Mouse (Mus musculus): ENCODE measurements around the gene Lrrfip1. TPM values are rescaled to one million over a fixed set of nuclear protein-coding genes. Genes with fewer than 3 reads are reported as not detected.

The Lrrfip1 gene
- polyA plus RNA-seq, 1 experiment from 2014 or later: 38.0 TPM

- ATAC-seq (replicated peaks): peak; percentile 64
Measured at GRCm38 (mm10) chr1:91053218-91054073, 54.9 kb downstream of the Lrrfip1 start.

GRCm38 (mm10) chr1:91054074-91054471 is 55.5 kb downstream of the Lrrfip1 start:
- no peak for ATAC-seq (replicated peaks)
- no peaks in the 10 kb centered on the region for H3K9me3 ChIP-seq
- no peak overlapping the region for H3K9ac ChIP-seq
- no peak overlapping the region for H3K27ac ChIP-seq
- peaks cover 27% of the 10 kb centered on the region for H3K27me3 ChIP-seq (replicated peaks)
- peak overlapping the region; percentile 82; the same call in 1 of the 2 replicates for H3K4me2 ChIP-seq
- WGBS: 54% methylated on average over 10 of the region's 10 CpGs
- peak overlapping the region; percentile 43; the same call in 1 of the 2 replicates for H3K4me3 ChIP-seq
- no peaks in the 10 kb centered on the region for H3K36me3 ChIP-seq (replicated peaks)
- peaks cover 17% of the 10 kb centered on the region for H3K4me1 ChIP-seq

More at GRCm38 (mm10) chr1:91053218-91054073, 54.9 kb downstream of the Lrrfip1 start:
- Histone ChIP-seq H3K27ac (no peak overlapping the region), H3K36me3 (replicated peaks) (no peaks in the 10 kb centered on the region), H3K4me1 (peaks cover 17% of the 10 kb centered on the region), H3K27me3 (replicated peaks) (peaks cover 27% of the 10 kb centered on the region), H3K9me3 (no peaks in the 10 kb centered on the region), H3K4me3 (peak overlapping the region; percentile 43), H3K9ac (peak overlapping the region; percentile 32; the same call in 1 of the 2 replicates), H3K4me2 (peak overlapping the region; percentile 82)
- WGBS: 4% methylated on average over 35 of the region's 41 CpGs

- 82% methylated on average over 3 of the region's 3 CpGs for WGBS
- Histone ChIP-seq H3K36me3 (replicated peaks) (no peaks in the 10 kb centered on the region), H3K9ac (no peak overlapping the region), H3K4me2 (no peak overlapping the region), H3K27ac (0 out of 2 replicates have a peak overlapping the region, but pooled peaks have one; percentile 20), H3K9me3 (no peaks in the 10 kb centered on the region), H3K4me1 (peaks cover 17% of the 10 kb centered on the region), H3K27me3 (replicated peaks) (peaks cover 27% of the 10 kb centered on the region), H3K4me3 (no peak overlapping the region)
- ATAC-seq (replicated peaks): no peak
Measured at GRCm38 (mm10) chr1:91054815-91055214, 56.3 kb downstream of the Lrrfip1 start.

GRCm38 (mm10) chr1:91055744-91056143 is 57.2 kb downstream of the Lrrfip1 start:
- WGBS: 75% methylated on average over 9 of the region's 9 CpGs
- H3K4me1 ChIP-seq: peaks cover 17% of the 10 kb centered on the region
- H3K27ac ChIP-seq: no peak overlapping the region
- H3K36me3 ChIP-seq (replicated peaks): no peaks in the 10 kb centered on the region
- no peak for ATAC-seq (replicated peaks)
- no peak overlapping the region for H3K4me2 ChIP-seq
- no peaks in the 10 kb centered on the region for H3K9me3 ChIP-seq
- no peak overlapping the region for H3K4me3 ChIP-seq
- H3K9ac ChIP-seq: no peak overlapping the region
- peaks cover 27% of the 10 kb centered on the region for H3K27me3 ChIP-seq (replicated peaks)

- H3K27ac ChIP-seq: no peak overlapping the region
- H3K27me3 ChIP-seq (replicated peaks): peaks cover 21% of the 10 kb centered on the region
- H3K4me3 ChIP-seq: no peak overlapping the region
- peaks cover 17% of the 10 kb centered on the region for H3K4me1 ChIP-seq
- no peaks in the 10 kb centered on the region for H3K9me3 ChIP-seq
- ATAC-seq (replicated peaks): no peak
- no peaks in the 10 kb centered on the region for H3K36me3 ChIP-seq (replicated peaks)
- H3K4me2 ChIP-seq: no peak overlapping the region
- 89% methylated on average over 8 of the region's 8 CpGs for WGBS
- no peak overlapping the region for H3K9ac ChIP-seq
Measured at GRCm38 (mm10) chr1:91056416-91056815, 57.9 kb downstream of the Lrrfip1 start.

GRCm38 (mm10) chr1:91057311-91058245 is 59.0 kb downstream of the Lrrfip1 start:
- 73% methylated on average over 18 of the region's 18 CpGs for WGBS
- Histone ChIP-seq H3K36me3 (replicated peaks) (no peaks in the 10 kb centered on the region), H3K4me2 (no peak overlapping the region), H3K9ac (no peak overlapping the region), H3K27me3 (replicated peaks) (peaks cover 11% of the 10 kb centered on the region), H3K4me3 (no peak overlapping the region), H3K9me3 (no peaks in the 10 kb centered on the region), H3K4me1 (peaks cover 24% of the 10 kb centered on the region), H3K27ac (no peak overlapping the region)
- ATAC-seq (replicated peaks): no peak

GRCm38 (mm10) chr1:91058251-91058650 is 59.7 kb downstream of the Lrrfip1 start:
- ATAC-seq (replicated peaks): no peak
- H3K4me2 ChIP-seq: no peak overlapping the region
- H3K9ac ChIP-seq: no peak overlapping the region
- peaks cover 9% of the 10 kb centered on the region for H3K27me3 ChIP-seq (replicated peaks)
- no peaks in the 10 kb centered on the region for H3K9me3 ChIP-seq
- no peak overlapping the region for H3K27ac ChIP-seq
- 74% methylated on average over 6 of the region's 6 CpGs for WGBS
- peaks cover 23% of the 10 kb centered on the region for H3K4me1 ChIP-seq
- H3K36me3 ChIP-seq (replicated peaks): no peaks in the 10 kb centered on the region
- no peak overlapping the region for H3K4me3 ChIP-seq

GRCm38 (mm10) chr1:91059792-91060604 is 61.5 kb downstream of the Lrrfip1 start:
- Histone ChIP-seq H3K27me3 (replicated peaks) (no peaks in the 10 kb centered on the region), H3K36me3 (replicated peaks) (no peaks in the 10 kb centered on the region), H3K4me3 (no peak overlapping the region), H3K9ac (no peak overlapping the region), H3K9me3 (no peaks in the 10 kb centered on the region), H3K27ac (no peak overlapping the region), H3K4me1 (peaks cover 15% of the 10 kb centered on the region), H3K4me2 (no peak overlapping the region)
- ATAC-seq (replicated peaks): no peak
- WGBS: 84% methylated on average over 9 of the region's 9 CpGs

- Histone ChIP-seq H3K4me2 (no peak overlapping the region), H3K27me3 (replicated peaks) (no peaks in the 10 kb centered on the region), H3K4me1 (peaks cover 15% of the 10 kb centered on the region), H3K36me3 (replicated peaks) (no peaks in the 10 kb centered on the region), H3K27ac (no peak overlapping the region), H3K9ac (no peak overlapping the region), H3K9me3 (no peaks in the 10 kb centered on the region), H3K4me3 (no peak overlapping the region)
- WGBS: 81% methylated on average over 4 of the region's 4 CpGs
- no peak for ATAC-seq (replicated peaks)
Measured at GRCm38 (mm10) chr1:91061105-91061504, 62.6 kb downstream of the Lrrfip1 start.

- H3K4me2 ChIP-seq: no peak overlapping the region; the same call in 1 of the 2 replicates
- WGBS: 19% methylated on average over 5 of the region's 5 CpGs
- H3K27ac ChIP-seq: peak overlapping the region; percentile 62
- no peaks in the 10 kb centered on the region for H3K9me3 ChIP-seq
- H3K9ac ChIP-seq: no peak overlapping the region
- H3K4me3 ChIP-seq: no peak overlapping the region
- no peaks in the 10 kb centered on the region for H3K27me3 ChIP-seq (replicated peaks)
- peak; percentile 75 for ATAC-seq (replicated peaks)
- H3K36me3 ChIP-seq (replicated peaks): no peaks in the 10 kb centered on the region
- peaks cover 15% of the 10 kb centered on the region for H3K4me1 ChIP-seq
Measured at GRCm38 (mm10) chr1:91062363-91062762, 63.8 kb downstream of the Lrrfip1 start.

GRCm38 (mm10) chr1:91064053-91064452 is 65.5 kb downstream of the Lrrfip1 start:
- Histone ChIP-seq H3K27me3 (replicated peaks) (no peaks in the 10 kb centered on the region), H3K36me3 (replicated peaks) (no peaks in the 10 kb centered on the region), H3K27ac (no peak overlapping the region), H3K9ac (no peak overlapping the region), H3K4me2 (no peak overlapping the region), H3K9me3 (no peaks in the 10 kb centered on the region), H3K4me1 (peaks cover 15% of the 10 kb centered on the region), H3K4me3 (no peak overlapping the region)
- no peak for ATAC-seq (replicated peaks)
- 97% methylated on average over 2 of the region's 2 CpGs for WGBS
